Mouse (Mus musculus) gastrocnemius, adult 8-10 months (tissue): ENCODE measurements around the gene Rnf157. TPM values are rescaled to one million over a fixed set of nuclear protein-coding genes. Genes with fewer than 3 reads are reported as not detected.
"Not testable (repeated sequence)": the region's sequence is repeated elsewhere in the genome, so short reads cannot be mapped to it uniquely, and the experiment has no call there.

Source experiments
- DNase-seq, 2 experiments: peaks; one replicate each; pipeline ENCODE4 v3.0.0; 2022; ENCODE audit warnings: low spot score in 2 of 2
- total RNA-seq, 4 experiments: library from RNA; stranded (reverse); gene quantifications; 2 replicates each; pipeline ENCODE4 v1.2.4; 2022

Rnf157 gene
- total RNA-seq, 4 experiments from 2014 or later: 23.0 to 29.5 (median 24.2) TPM

GRCm38 (mm10) chr11:116418194-116418840, 5.5 kb upstream of the Rnf157 start:
- DNase-seq: no peak

- DNase-seq: no peak
Observed at GRCm38 (mm10) chr11:116417054-116417453, 4.2 kb upstream of the Rnf157 start.

GRCm38 (mm10) chr11:116416196-116416943, 3.5 kb upstream of the Rnf157 start:
- peak in 1 of 2 experiments; percentile 31 for DNase-seq

GRCm38 (mm10) chr11:116413631-116414022, 795 bp upstream of the Rnf157 start:
- DNase-seq: no peak

- DNase-seq: no peak
Observed at GRCm38 (mm10) chr11:116412028-116412827, 604 bp downstream of the Rnf157 start.

GRCm38 (mm10) chr11:116411582-116411981, 1.2 kb downstream of the Rnf157 start:
- DNase-seq: no peak

GRCm38 (mm10) chr11:116410415-116410814, 2.4 kb downstream of the Rnf157 start:
- not testable (repeated sequence) for DNase-seq

- DNase-seq: no peak
Observed at GRCm38 (mm10) chr11:116409008-116409407, 3.8 kb downstream of the Rnf157 start.

GRCm38 (mm10) chr11:116406231-116406728, 6.6 kb downstream of the Rnf157 start:
- DNase-seq: no peak

GRCm38 (mm10) chr11:116405601-116406000, 7.2 kb downstream of the Rnf157 start:
- no peak for DNase-seq

- DNase-seq: no peak
Observed at GRCm38 (mm10) chr11:116400560-116400959, 12.3 kb downstream of the Rnf157 start.

- DNase-seq: no peak
Observed at GRCm38 (mm10) chr11:116398348-116398677, 14.5 kb downstream of the Rnf157 start.

- DNase-seq: no peak
Observed at GRCm38 (mm10) chr11:116397517-116398347, 15.1 kb downstream of the Rnf157 start.

GRCm38 (mm10) chr11:116396934-116397330, 15.9 kb downstream of the Rnf157 start:
- no peak for DNase-seq

- DNase-seq: no peak
Observed at GRCm38 (mm10) chr11:116396276-116396933, 16.4 kb downstream of the Rnf157 start.

- no peak for DNase-seq
Observed at GRCm38 (mm10) chr11:116394769-116395168, 18.1 kb downstream of the Rnf157 start.

- peak; percentile 45 to 47 for DNase-seq
Observed at GRCm38 (mm10) chr11:116388841-116389480, 23.9 kb downstream of the Rnf157 start.

GRCm38 (mm10) chr11:116387086-116388071, 25.5 kb downstream of the Rnf157 start:
- DNase-seq: peak; percentile 28 to 52

- DNase-seq: no peak
Observed at GRCm38 (mm10) chr11:116385999-116386398, 26.8 kb downstream of the Rnf157 start.
